Mouse (Mus musculus) Patski (cell line): ENCODE measurements around the gene E030018B13Rik. TPM values are rescaled to one million over a fixed set of nuclear protein-coding genes. Genes with fewer than 3 reads are reported as not detected.

ENCODE experiments used
- ATAC-seq: fragments of 100-300 bp; one replicate; pipeline ENCODE4 v1.8.0; 2021
- CTCF ChIA-PET: fragments of 350-600 bp; sonication (Branson Sonifier 250); formaldehyde crosslinking; loops from one replicate; lab custom pipeline; 2022; ENCODE audit warnings: inconsistent platforms; lab: Charles Lee
- POLR2A ChIA-PET: fragments of 350-600 bp; sonication (Branson Sonifier 250); formaldehyde crosslinking; loops from one replicate; lab custom pipeline; 2022; ENCODE audit warnings: antibody characterized with exemption, inconsistent platforms; lab: Charles Lee
- DNase-seq: peaks from one replicate; pipeline ENCODE4 v3.0.0-alpha.2; 2011; ENCODE audit warnings: low read depth, low spot score
- H3K27me3 ChIP-seq: fragments of 371-371 bp; one replicate; pipeline ENCODE4 v1.5.1; 2021
- CTCF ChIP-seq: fragments of 100-300 bp; IDR thresholded peaks from one replicate; pipeline ENCODE4 v1.5.1; 2021
- in situ Hi-C: fragments of 300-500 bp; cut with MboI; formaldehyde crosslinking; loops from 3 replicates; pipeline ENCODE4 v1.11.1; 2018; ENCODE audit warnings: low pct_unique_long_range_greater_than_20kb, mixed read lengths
- polyA plus RNA-seq: library from polyadenylated mRNA; unstranded; gene quantifications from one replicate; pipeline ENCODE4 v1.2.3, GENCODE M21; 2021

The E030018B13Rik gene
- polyA plus RNA-seq, 1 experiment from 2014 or later = not detected

DNA sequence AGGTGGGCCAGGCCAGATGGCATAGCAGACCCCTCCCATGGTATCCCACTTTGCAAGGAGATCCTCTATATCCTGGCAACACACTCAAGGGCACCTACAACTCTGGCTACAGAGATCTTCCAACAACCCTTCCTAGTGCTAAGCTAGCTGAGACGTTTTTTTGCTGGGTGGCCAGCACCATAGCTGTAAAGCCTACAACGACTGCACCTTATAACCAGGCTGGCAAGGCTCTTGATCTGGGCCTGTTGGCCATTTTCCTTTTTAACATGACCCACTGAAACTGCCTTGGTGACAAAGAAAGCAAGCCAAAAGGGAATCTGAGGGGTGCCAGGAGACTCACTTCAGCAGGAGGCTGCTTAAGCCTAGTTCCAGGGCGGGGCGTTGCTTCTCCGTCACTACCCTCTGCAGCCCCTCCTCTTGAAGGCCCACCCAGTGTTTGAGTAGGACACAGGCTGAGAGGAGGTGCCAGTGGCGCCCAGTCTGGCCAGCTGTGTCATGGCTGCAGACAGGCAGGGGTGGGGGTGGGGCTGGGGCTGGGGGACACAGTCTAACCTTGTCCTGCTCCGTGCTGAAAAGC is 4.3 kb upstream of the E030018B13Rik start:
- no peak for DNase-seq
- no peaks in the 10 kb centered on the region for H3K27me3 ChIP-seq
- CTCF ChIA-PET = interaction anchor here (0.6 to 1.3 kb wide), 5 partner anchors 9 to 23 kb away, joined by 3 to 5 read pairs (median 3); no protein-coding TSS in a partner anchor
- no peak for ATAC-seq
- POLR2A ChIA-PET = interaction anchor here (0.6 to 3.0 kb wide), 3 partner anchors 11 to 71 kb away, joined by 3 to 14 read pairs (median 3); no protein-coding TSS in a partner anchor
- in situ Hi-C loops = loop anchor here (10.0 kb wide), 1 partner anchor 152 kb away; no protein-coding TSS in a partner anchor
- TF ChIP-seq CTCF = no peak

DNA sequence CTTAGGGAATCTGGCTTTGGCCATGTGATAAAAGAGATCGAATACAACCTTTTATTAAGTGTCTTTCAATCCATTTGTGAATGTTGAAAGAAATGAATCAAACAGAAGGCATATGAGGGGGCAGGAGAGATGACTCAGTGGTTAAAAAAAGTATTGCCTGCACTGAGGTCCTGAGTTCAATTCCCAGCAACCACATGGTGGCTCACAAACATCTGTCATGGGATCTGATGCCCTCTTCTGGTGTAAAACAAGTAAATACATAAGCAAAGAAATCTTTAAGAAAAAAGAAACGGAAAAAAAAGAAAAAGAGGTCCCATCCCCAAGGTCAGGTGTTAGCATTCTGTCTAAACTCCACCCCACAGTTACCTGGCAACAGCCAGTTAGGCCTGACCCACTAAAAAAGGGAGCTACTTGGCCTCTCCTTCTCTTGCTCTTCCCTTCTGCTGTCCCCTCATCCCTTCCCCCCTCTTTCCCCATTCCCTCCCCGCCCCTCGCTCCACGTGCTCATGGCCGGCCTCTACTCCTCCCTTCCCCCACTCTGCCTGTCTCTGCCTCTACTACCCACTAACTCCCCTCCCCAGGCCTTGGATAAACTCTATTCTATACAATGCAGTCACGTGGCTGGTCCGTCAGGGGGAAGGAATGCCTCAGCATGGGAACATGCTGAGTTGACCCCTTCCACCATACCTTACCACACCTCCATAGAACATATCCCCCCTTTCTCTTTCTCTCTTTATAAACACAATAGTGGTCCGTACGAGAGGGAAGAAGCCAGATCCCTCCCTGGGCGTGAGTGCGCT is 3.5 kb upstream of the E030018B13Rik start:
- no peaks in the 10 kb centered on the region for H3K27me3 ChIP-seq
- in situ Hi-C loops = loop anchor here (10.0 kb wide), 1 partner anchor 152 kb away; no protein-coding TSS in a partner anchor

DNA sequence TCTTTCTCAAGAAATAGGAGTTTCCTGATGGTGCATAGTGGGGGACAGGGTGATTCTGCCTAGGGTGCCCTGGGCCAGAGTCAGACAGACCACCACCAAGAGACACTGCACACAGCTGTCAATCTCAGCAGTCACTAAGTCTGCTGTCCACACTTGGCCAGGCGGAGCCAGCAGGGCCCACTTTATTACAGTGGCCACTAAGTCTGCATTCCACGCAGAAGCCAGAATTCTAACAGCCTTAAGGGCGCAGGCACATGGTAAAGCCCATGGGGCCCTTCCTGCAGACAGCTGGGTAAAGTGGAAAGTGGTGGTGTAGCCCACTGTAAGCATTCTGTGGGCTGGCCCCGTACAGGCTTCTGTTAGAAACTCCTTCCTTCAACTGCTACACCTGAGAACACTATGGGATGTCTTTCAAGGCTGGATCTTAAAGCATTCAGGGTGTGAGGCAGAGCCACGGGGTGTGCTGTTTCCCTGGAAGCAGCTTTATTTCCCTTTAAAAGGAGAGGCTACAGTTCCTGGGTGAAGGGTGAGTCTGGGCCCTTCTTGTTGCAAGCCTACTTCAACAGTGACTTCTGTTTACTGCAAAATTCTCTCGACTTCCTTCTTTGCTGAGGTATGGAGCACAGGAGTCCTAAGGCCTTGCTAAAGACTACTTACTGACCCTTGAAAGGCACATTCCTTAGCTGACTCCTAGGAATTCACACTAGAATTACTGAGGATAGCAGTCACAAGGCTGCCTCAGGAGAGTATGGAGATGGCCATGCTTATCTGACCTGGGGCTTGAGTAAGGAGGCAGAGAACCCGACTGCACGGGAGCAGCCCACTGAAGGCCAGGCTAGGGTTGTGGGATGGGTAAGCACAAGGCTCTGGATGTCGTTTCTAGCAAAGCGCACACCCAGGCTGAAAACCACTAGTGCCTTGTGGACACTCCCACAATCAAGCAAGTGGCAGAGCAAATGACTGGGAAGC is 2.6 kb upstream of the E030018B13Rik start:
- in situ Hi-C loops = loop anchor here (10.0 kb wide), 1 partner anchor 151 kb away; no protein-coding TSS in a partner anchor
- TF ChIP-seq CTCF = no peak
- POLR2A ChIA-PET = interaction anchor here (0.6 to 3.0 kb wide), 2 partner anchors 11 to 17 kb away, joined by 3 to 14 read pairs; no protein-coding TSS in a partner anchor
- no peaks in the 10 kb centered on the region for H3K27me3 ChIP-seq
- CTCF ChIA-PET = interaction anchor here (1.0 to 2.6 kb wide), 4 partner anchors 11 to 40 kb away, joined by 3 to 18 read pairs (median 3); no protein-coding TSS in a partner anchor
- peak; percentile 88 for ATAC-seq
- DNase-seq = no peak

More for the DNA sequence above, 3.5 kb upstream of the E030018B13Rik start:
- ChIA-PET POLR2A (interaction anchor here (3.0 kb wide), 1 partner anchor 12 kb away, joined by 14 read pairs; no protein-coding TSS in a partner anchor), CTCF (interaction anchor here (1.0 kb wide), 2 partner anchors 8 to 40 kb away, joined by 3 to 5 read pairs; no protein-coding TSS in a partner anchor)
- no peak for ATAC-seq
- DNase-seq = no peak
- TF ChIP-seq CTCF = no peak

DNA sequence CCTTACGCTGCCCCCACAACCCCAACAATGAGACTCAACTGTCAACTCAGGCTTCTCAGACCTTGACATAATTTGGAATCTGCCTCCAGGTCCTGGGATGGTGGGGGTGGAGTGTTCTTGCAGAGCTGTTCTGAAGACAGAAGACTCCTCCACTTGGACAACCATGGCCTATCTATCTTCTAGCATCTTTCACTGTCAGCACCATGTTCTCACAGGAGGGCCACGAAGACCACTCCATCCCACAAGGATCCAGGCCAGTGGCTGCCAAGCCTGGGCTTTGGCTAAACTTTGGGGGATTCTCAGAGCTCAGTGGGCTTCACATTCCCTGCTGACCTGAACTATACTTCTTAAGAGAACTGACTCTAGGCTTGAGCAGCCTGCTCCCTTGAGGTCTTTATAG is 1.8 kb upstream of the E030018B13Rik start:
- no peaks in the 10 kb centered on the region for H3K27me3 ChIP-seq
- CTCF ChIA-PET = interaction anchor here (1.0 to 2.6 kb wide), 3 partner anchors 10 to 14 kb away, joined by 3 to 18 read pairs (median 3); no protein-coding TSS in a partner anchor
- ATAC-seq = no peak
- in situ Hi-C loops = loop anchor here (10.0 kb wide), 1 partner anchor 150 kb away; no protein-coding TSS in a partner anchor
- POLR2A ChIA-PET = interaction anchor here (3.0 kb wide), 1 partner anchor 10 kb away, joined by 14 read pairs; no protein-coding TSS in a partner anchor
- no peak for DNase-seq
- no peak for TF ChIP-seq CTCF

DNA sequence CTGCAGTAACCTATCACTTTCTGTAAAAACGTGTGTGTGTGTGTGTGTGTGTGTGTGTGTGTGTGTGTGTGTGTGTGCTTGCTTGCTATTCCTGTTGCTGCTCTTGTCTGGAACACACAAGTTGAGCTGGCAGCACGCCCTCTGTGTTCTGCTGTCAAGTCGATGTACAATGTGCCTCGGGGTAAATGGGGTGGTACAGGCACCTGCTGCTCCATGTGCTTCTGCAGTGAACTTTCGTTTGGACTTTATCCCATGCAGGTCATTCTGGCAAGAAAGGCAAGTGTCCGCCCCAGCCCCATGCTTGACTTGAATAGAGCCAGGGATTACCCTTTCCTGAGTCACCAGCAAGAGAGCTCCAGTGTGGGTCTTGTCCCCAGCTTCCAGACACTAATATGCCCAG is 1.0 kb downstream of the E030018B13Rik start:
- ChIA-PET CTCF (interaction anchor here (1.2 kb wide), 1 partner anchor 19 kb away, joined by 4 read pairs; no protein-coding TSS in a partner anchor), POLR2A (no interaction called here)
- no peak for TF ChIP-seq CTCF
- no peaks in the 10 kb centered on the region for H3K27me3 ChIP-seq
- no peak for DNase-seq
- no peak for ATAC-seq
- in situ Hi-C loops = loop anchor here (10.0 kb wide), 1 partner anchor 147 kb away; no protein-coding TSS in a partner anchor

DNA sequence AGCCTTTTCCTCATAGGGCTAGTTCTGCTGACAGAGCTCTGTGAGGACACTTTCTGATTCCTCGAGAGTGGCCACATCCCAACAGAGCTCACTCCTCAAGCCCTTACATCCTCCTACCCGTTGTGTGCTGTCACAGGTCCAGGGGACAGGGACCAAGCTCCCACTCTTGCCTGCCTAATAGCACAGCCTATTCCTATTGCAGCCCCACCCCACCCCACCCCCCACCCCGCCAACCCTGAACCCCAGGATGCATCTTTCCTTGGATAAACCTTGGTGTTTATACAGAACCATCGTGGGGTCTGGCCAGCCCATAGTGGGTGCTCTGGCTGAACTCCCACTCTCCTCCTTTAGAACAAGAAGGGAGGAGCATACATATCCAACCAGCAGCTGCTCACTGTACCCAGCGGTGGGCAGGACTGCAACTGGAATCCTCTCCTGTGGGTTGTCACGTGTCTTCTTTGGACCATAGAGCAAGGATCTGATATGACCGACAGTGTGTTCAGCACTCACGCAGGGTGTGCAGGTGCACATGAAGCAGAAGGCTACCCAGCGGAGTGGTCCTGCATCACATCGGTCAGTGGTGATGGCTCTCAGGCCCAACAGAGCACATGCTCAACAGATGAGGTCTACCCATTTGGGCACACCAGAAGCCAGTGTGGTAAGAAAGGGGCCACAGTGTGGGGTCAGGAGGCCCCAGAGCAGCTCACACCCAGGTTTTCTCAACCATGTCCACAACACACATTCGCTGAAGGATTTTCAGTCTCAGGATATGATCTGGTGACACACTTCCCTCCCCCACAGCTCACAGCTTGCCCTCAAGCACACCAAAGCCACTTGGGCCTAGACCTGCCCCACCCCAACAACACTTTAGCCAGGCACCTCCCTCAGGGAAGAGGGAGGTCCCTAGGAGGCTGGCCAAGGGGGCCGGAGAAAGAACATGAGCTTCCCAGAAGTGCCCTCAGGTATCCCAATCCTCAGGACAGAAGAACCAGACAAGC is 2.4 kb downstream of the E030018B13Rik start:
- CTCF ChIA-PET = interaction anchor here (1.2 kb wide), 1 partner anchor 17 kb away, joined by 4 read pairs; no protein-coding TSS in a partner anchor
- POLR2A ChIA-PET = interaction anchor here (0.6 kb wide), 1 partner anchor 139 kb away, joined by 5 read pairs; no protein-coding TSS in a partner anchor
- H3K27me3 ChIP-seq = no peaks in the 10 kb centered on the region
- DNase-seq (no peak), ATAC-seq (no peak)
- in situ Hi-C loops = loop anchor here (10.0 kb wide), 1 partner anchor 146 kb away; no protein-coding TSS in a partner anchor
- TF ChIP-seq CTCF = no peak

DNA sequence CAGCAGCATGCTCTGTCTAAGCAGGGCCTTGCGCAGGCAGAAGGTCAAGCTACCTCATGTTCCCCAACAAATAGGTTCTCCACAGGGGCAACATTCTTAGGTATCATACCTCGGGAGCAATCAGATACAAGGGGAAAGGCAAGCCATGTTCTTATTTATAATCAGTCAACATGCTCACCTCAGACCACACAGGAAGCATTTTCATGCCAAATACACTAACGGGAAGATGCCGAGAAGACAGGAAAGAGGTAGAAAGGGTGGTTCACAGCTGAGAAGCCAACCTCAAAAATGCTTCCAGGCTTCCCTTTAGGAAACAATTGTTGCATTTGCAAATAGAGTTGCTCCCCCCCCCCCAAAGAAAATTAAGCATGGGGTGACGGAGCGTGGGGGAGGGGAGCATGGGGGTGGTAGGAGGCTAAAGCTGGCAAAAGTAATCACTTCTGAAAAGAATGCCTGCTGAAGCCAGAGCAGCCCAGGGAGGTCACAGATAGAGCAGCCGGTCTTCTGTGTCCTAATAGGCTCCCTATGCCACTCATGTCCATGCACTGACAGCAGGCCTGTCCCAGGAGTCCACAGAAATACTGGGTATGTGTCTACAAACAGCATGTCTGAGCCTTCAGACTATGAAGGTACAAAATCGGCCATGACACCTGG is 5.4 kb downstream of the E030018B13Rik start:
- H3K27me3 ChIP-seq = no peaks in the 10 kb centered on the region
- no peak for ATAC-seq
- in situ Hi-C loops = no loop called here
- ChIA-PET POLR2A (interaction anchor here (1.3 kb wide), 1 partner anchor 16 kb away, joined by 3 read pairs; no protein-coding TSS in a partner anchor), CTCF (interaction anchor here (1.8 kb wide), 1 partner anchor 10 kb away, joined by 5 read pairs; no protein-coding TSS in a partner anchor)
- no peak for TF ChIP-seq CTCF
- DNase-seq = no peak

DNA sequence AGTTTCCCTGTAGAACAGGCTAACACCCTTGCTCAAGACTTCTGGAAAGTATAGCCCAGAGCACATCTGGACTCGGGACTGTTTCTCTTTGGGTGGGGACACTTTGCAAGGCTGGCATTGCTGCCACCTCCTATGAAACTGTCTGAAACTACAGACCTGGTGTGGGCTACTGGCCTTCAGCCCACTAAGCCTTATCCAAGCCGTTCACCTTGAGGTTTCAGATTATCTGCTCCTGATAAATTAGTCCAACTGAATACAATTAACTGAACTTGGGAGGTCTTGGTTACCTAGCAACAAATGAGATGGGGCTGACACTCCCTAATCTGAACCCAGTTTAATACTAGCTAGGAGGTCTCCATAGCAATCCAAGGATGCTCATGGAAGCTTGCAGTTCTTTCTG is 5.9 kb downstream of the E030018B13Rik start:
- no peaks in the 10 kb centered on the region for H3K27me3 ChIP-seq
- ATAC-seq (no peak), DNase-seq (no peak)
- no peak for TF ChIP-seq CTCF
- in situ Hi-C loops = no loop called here
- CTCF ChIA-PET = interaction anchor here (1.5 kb wide), 1 partner anchor 10 kb away, joined by 3 read pairs; no protein-coding TSS in a partner anchor
- POLR2A ChIA-PET = no interaction called here
